Mouse (Mus musculus): ENCODE results near the gene Impg2. TPM values are rescaled to one million over a fixed set of nuclear protein-coding genes. Genes with fewer than 3 reads are reported as not detected.

Impg2 gene
- polyA plus RNA-seq (2015; fragmentation: Nextera tagmentation; extraction: Ambion mirVana), result 0.10 and 0.26 TPM in 2 replicates

- no peaks in the 10 kb centered on the region for H3K4me1 ChIP-seq (replicated peaks)
- H3K27me3 ChIP-seq, result no peaks in the 10 kb centered on the region
- no peaks in the 10 kb centered on the region for H3K9me3 ChIP-seq
- H3K4me3 ChIP-seq, result no peak within 1 kb of the TSS
- H3K36me3 ChIP-seq, result no peaks in the 10 kb centered on the region
- 75% methylated on average over 6 of the region's 6 CpGs for WGBS
- no peak within 1 kb of the TSS for H3K4me2 ChIP-seq
- H3K9ac ChIP-seq, result no peak within 1 kb of the TSS
- no peak within 1 kb of the TSS for H3K27ac ChIP-seq (replicated peaks)
- no peak for ATAC-seq (ENCODE audit: low FRiP score, low read depth)
Measured at GRCm38 (mm10) chr16:56204051-56204450, at the start of gene Impg2. Impg2 (plus strand) TSS chr16:56204313.

DNA sequence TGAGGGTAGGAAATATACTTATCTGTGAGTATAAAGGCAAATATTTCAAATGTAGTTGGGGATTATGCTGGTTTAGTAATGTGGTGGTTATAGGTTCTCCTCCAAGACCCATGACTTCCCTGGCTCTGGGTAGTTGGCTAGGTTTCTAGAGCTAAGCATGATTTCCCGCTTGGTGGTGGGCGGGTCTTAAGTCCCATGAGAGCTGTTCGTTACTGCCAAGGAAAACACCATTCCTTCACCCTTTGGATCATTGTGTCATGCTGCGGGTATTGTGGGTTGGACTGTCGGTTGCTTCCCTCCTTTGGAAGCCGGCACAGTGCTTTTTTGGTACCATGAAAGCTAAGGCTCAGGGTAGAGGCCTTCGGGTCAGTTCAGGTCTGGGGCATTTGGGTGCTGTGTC lies 40.6 kb upstream of the Impg2 start:
- Histone ChIP-seq H3K4me1 (replicated peaks) (no peaks in the 10 kb centered on the region), H3K9ac (no peak overlapping the region), H3K27me3 (no peaks in the 10 kb centered on the region), H3K4me3 (no peak overlapping the region), H3K36me3 (peaks cover 21% of the 10 kb centered on the region), H3K9me3 (no peaks in the 10 kb centered on the region), H3K27ac (replicated peaks) (no peak overlapping the region), H3K4me2 (no peak overlapping the region)
- WGBS, result 93% methylated on average over 7 of the region's 7 CpGs
- no peak for ATAC-seq (ENCODE audit: low FRiP score, low read depth)

GRCm38 (mm10) chr16:56170247-56170646 lies 33.9 kb upstream of the Impg2 start:
- peaks cover 34% of the 10 kb centered on the region for H3K36me3 ChIP-seq
- no peak overlapping the region for H3K27ac ChIP-seq (replicated peaks)

GRCm38 (mm10) chr16:56175867-56176581 lies 28.1 kb upstream of the Impg2 start:
- ATAC-seq (ENCODE audit: low FRiP score, low read depth), result no peak
- Histone ChIP-seq H3K36me3 (peaks cover 32% of the 10 kb centered on the region), H3K4me1 (replicated peaks) (no peaks in the 10 kb centered on the region), H3K27ac (replicated peaks) (no peak overlapping the region), H3K9ac (no peak overlapping the region), H3K9me3 (no peaks in the 10 kb centered on the region), H3K27me3 (no peaks in the 10 kb centered on the region), H3K4me3 (no peak overlapping the region), H3K4me2 (no peak overlapping the region)
- WGBS, result 67% methylated on average over 8 of the region's 8 CpGs

More at GRCm38 (mm10) chr16:56170247-56170646, 33.9 kb upstream of the Impg2 start:
- Histone ChIP-seq H3K4me1 (replicated peaks) (no peaks in the 10 kb centered on the region), H3K9me3 (no peaks in the 10 kb centered on the region), H3K4me2 (no peak overlapping the region), H3K27me3 (no peaks in the 10 kb centered on the region), H3K4me3 (no peak overlapping the region), H3K9ac (no peak overlapping the region)
- no peak for ATAC-seq (ENCODE audit: low FRiP score, low read depth)

- no peak for ATAC-seq (ENCODE audit: low FRiP score, low read depth)
- Histone ChIP-seq H3K27ac (replicated peaks) (no peak overlapping the region), H3K4me2 (no peak overlapping the region), H3K4me3 (no peak overlapping the region), H3K9me3 (no peaks in the 10 kb centered on the region), H3K9ac (no peak overlapping the region), H3K4me1 (replicated peaks) (no peaks in the 10 kb centered on the region), H3K27me3 (no peaks in the 10 kb centered on the region), H3K36me3 (peaks cover 65% of the 10 kb centered on the region)
- 81% methylated on average over 4 of the region's 4 CpGs for WGBS
Measured at GRCm38 (mm10) chr16:56186863-56187262, 17.2 kb upstream of the Impg2 start.

DNA sequence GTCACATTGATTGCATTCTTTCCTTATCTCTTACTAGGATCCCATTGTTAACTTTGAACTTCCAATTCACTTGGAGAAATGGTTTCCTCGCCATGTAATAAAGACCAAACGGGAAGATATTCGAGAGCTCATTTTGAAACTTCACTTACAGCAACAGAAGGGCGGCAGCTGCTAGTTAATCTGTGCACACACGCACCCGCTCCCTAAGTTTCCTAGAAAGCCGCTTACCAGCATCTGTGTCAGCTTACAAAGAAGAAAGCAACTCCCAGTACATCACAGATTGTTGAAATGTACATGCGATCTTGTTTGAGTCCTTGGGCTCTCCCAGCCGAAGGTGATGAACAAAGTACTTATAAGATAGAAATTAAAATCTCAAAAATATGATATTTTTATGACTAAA lies 15.9 kb upstream of the Impg2 start:
- H3K9me3 ChIP-seq, result no peaks in the 10 kb centered on the region

DNA sequence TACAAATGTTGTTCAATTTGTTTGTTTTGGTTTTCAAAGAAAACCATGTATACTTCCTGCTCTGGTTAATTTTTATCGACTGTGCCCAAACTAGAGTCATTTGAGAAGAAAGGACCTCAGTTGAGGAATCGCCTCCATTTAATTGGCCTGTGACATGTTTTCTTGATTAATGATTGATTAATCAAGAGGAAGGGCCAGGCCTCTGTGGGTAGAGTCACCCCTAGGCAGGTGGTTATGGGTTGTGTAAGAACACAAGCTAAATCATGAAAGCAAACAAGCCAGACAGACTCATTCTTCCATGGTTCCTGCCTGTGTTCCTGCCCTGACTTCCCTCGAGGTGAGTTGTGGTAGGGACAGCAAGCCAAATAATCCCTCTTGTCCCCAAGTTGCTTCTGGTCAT lies 8.6 kb downstream of the Impg2 start:
- whole genome bisulfite sequencing, result 73% methylated on average over 3 of the region's 3 CpGs
- H3K4me1 ChIP-seq (replicated peaks), result no peaks in the 10 kb centered on the region

More for the DNA sequence above, 15.9 kb upstream of the Impg2 start:
- no peaks in the 10 kb centered on the region for H3K4me1 ChIP-seq (replicated peaks)
- 91% methylated on average over 9 of the region's 9 CpGs for WGBS
- no peak for ATAC-seq (ENCODE audit: low FRiP score, low read depth)
- no peak overlapping the region for H3K4me3 ChIP-seq
- H3K27ac ChIP-seq (replicated peaks), result no peak overlapping the region
- no peak overlapping the region for H3K9ac ChIP-seq
- no peak overlapping the region for H3K4me2 ChIP-seq
- peaks cover 52% of the 10 kb centered on the region for H3K36me3 ChIP-seq
- H3K27me3 ChIP-seq, result no peaks in the 10 kb centered on the region

DNA sequence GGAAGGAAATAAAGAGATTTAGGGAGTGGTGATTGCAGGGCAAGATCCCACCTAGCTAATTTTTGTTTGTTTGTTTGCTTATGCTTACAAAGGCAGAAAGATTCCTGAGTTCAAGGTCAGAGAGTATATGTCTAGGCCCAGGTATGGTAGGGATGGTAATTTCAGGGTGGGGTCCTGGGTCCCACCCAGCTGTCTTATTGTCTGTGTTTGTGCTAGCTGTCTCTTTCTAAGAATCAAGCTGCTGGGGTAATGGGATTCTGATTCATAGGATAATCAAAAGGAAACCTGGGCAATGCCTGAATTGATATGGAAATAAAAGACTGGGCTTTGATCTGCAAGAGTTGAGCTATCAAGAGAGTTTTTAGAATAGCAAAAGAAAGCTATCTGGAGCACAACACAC lies 23.6 kb downstream of the Impg2 start:
- ATAC-seq (ENCODE audit: low FRiP score, low read depth), result no peak
- Histone ChIP-seq H3K36me3 (0 out of 2 replicates have a peak, but pooled peaks cover 4% of the 10 kb centered on the region), H3K9ac (no peak overlapping the region), H3K9me3 (no peaks in the 10 kb centered on the region), H3K27ac (replicated peaks) (no peak overlapping the region), H3K4me1 (replicated peaks) (no peaks in the 10 kb centered on the region), H3K4me2 (no peak overlapping the region), H3K4me3 (no peak overlapping the region), H3K27me3 (no peaks in the 10 kb centered on the region)

More for the DNA sequence above, 8.6 kb downstream of the Impg2 start:
- Histone ChIP-seq H3K9ac (no peak overlapping the region), H3K4me2 (no peak overlapping the region), H3K36me3 (no peaks in the 10 kb centered on the region), H3K27ac (replicated peaks) (no peak overlapping the region), H3K27me3 (no peaks in the 10 kb centered on the region), H3K9me3 (no peaks in the 10 kb centered on the region), H3K4me3 (no peak overlapping the region)
- no peak for ATAC-seq (ENCODE audit: low FRiP score, low read depth)

GRCm38 (mm10) chr16:56229455-56229854 lies 25.3 kb downstream of the Impg2 start:
- 58% methylated on average over 2 of the region's 2 CpGs for WGBS
- no peak overlapping the region for H3K9ac ChIP-seq
- ATAC-seq (ENCODE audit: low FRiP score, low read depth), result no peak
- H3K4me3 ChIP-seq, result no peak overlapping the region
- no peaks in the 10 kb centered on the region for H3K9me3 ChIP-seq
- H3K27me3 ChIP-seq, result no peaks in the 10 kb centered on the region
- H3K36me3 ChIP-seq, result 0 out of 2 replicates have a peak, but pooled peaks cover 4% of the 10 kb centered on the region
- no peak overlapping the region for H3K4me2 ChIP-seq
- no peaks in the 10 kb centered on the region for H3K4me1 ChIP-seq (replicated peaks)
- no peak overlapping the region for H3K27ac ChIP-seq (replicated peaks)

DNA sequence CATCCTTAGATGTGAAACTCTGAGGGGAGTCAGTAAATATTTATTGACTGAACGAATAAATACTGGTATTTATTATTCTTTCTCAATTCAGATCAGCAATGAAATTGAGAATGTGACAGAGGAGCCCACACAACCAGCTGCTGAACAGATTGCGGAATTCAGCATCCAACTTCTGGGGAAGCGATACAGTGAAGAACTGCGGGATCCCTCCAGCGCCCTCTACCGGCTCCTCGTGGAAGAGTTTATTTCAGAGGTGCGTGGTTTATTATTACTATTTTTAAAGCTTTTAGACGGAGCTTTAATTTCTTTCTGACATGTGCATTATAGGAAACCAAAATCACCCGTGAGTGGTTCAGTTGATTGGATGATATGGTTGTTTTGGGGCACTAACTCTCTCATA lies 27.2 kb downstream of the Impg2 start:
- H3K9ac ChIP-seq, result no peak overlapping the region
- no peaks in the 10 kb centered on the region for H3K4me1 ChIP-seq (replicated peaks)
- H3K9me3 ChIP-seq, result no peaks in the 10 kb centered on the region
- no peak overlapping the region for H3K4me3 ChIP-seq
- no peak overlapping the region for H3K27ac ChIP-seq (replicated peaks)
- no peak for ATAC-seq (ENCODE audit: low FRiP score, low read depth)
- H3K4me2 ChIP-seq, result no peak overlapping the region
- 57% methylated on average over 10 of the region's 10 CpGs for WGBS
- H3K27me3 ChIP-seq, result no peaks in the 10 kb centered on the region
- H3K36me3 ChIP-seq, result 0 out of 2 replicates have a peak, but pooled peaks cover 4% of the 10 kb centered on the region

- H3K4me3 ChIP-seq, result no peak overlapping the region
- no peak overlapping the region for H3K9ac ChIP-seq
- H3K4me1 ChIP-seq (replicated peaks), result no peaks in the 10 kb centered on the region
- no peaks in the 10 kb centered on the region for H3K27me3 ChIP-seq
- 0 out of 2 replicates have a peak, but pooled peaks cover 4% of the 10 kb centered on the region for H3K36me3 ChIP-seq
- no peak for ATAC-seq (ENCODE audit: low FRiP score, low read depth)
- no peak overlapping the region for H3K4me2 ChIP-seq
- no peak overlapping the region for H3K27ac ChIP-seq (replicated peaks)
- H3K9me3 ChIP-seq, result no peaks in the 10 kb centered on the region
- WGBS, result 88% methylated on average over 10 of the region's 10 CpGs
Measured at GRCm38 (mm10) chr16:56232736-56233135, 28.6 kb downstream of the Impg2 start.

DNA sequence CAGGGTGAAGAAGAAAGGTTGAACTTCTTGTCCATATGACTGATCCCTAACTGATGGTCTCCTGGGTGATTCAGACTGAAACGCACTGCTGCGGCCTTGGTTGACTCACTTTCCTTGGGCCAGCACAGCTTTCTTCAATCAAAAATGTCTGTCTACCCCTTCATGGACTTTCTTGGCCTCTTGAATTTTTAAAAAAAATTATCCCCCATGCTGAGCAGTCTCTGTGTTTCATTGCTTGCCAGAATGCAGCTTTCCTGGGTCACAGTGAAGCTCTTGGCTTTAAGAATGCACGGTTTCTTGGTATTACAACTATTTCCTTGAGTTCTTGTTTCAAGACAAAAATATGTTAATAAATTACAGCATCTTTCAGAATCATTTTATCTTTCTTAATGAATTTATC lies 41.9 kb downstream of the Impg2 start:
- no peaks in the 10 kb centered on the region for H3K36me3 ChIP-seq
- no peak overlapping the region for H3K27ac ChIP-seq (replicated peaks)
- H3K4me3 ChIP-seq, result no peak overlapping the region
- H3K9ac ChIP-seq, result no peak overlapping the region
- no peak overlapping the region for H3K4me2 ChIP-seq
- H3K4me1 ChIP-seq (replicated peaks), result no peaks in the 10 kb centered on the region
- no peaks in the 10 kb centered on the region for H3K9me3 ChIP-seq
- H3K27me3 ChIP-seq, result no peaks in the 10 kb centered on the region
- WGBS, result 94% methylated on average over 3 of the region's 3 CpGs
- no peak for ATAC-seq (ENCODE audit: low FRiP score, low read depth)

DNA sequence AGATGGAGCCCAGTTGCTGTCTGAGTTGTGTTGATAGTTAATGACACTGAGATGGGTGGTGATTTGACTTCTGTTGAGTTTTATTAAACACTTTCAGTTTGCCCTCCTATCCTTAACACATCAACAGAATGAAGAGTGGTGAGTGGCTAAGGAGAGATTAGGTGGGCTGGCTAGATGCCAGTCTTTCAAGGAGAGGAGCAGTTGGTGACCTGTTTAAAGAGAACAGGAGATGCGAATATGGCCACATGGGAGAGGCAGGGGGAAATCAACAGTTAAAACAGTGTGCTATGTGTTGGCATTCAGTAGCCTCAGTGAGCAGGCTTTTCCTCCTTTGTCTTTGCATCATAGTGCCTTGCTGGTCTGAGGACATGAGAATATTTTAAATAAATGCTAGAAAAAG lies 69.8 kb downstream of the Impg2 start:
- no peak overlapping the region for H3K9ac ChIP-seq
- H3K27ac ChIP-seq (replicated peaks), result no peak overlapping the region
- H3K4me2 ChIP-seq, result no peak overlapping the region
- H3K4me1 ChIP-seq (replicated peaks), result no peaks in the 10 kb centered on the region
- 78% methylated on average over 1 of the region's 1 CpGs for WGBS
- H3K4me3 ChIP-seq, result no peak overlapping the region
- no peaks in the 10 kb centered on the region for H3K9me3 ChIP-seq
- H3K27me3 ChIP-seq, result no peaks in the 10 kb centered on the region
- H3K36me3 ChIP-seq, result no peaks in the 10 kb centered on the region
- no peak for ATAC-seq (ENCODE audit: low FRiP score, low read depth)

All from hindbrain, embryonic 15.5 days (tissue).